Mouse (Mus musculus) spleen, adult 2 months (tissue): ENCODE results near the gene Tnrc6b.

Experiments used
- CTCF ChIP-seq: fragments of 200-500 bp; IDR thresholded peaks from 2 replicates; pipeline ENCODE4 v1.5.1; 2011; ENCODE audit warnings: mild to moderate bottlenecking, inconsistent platforms; ENCODE audit not compliant: insufficient read depth, insufficient read length, insufficient replicate concordance; ENCODE audit errors: extremely low read depth
- POLR2A ChIP-seq: fragments of 200-500 bp; IDR thresholded peaks from 2 replicates; pipeline ENCODE4 v1.6.1; 2011; ENCODE audit warnings: low read depth, low read length, inconsistent platforms

GRCm38 (mm10) chr15:80928811-80929355 lies 217.8 kb downstream of the Tnrc6b start:
- TF ChIP-seq CTCF: no peak
- TF ChIP-seq POLR2A: no peak
